Mouse (Mus musculus) ES-Bruce4 (cell line): ENCODE results near the gene Plxnd1. TPM values are rescaled to one million over a fixed set of nuclear protein-coding genes. Genes with fewer than 3 reads are reported as not detected.

Experiments used
- H3K27ac ChIP-seq: 2 replicates; pipeline ENCODE4 v1.5.1; 2012; ENCODE audit warnings: low read length, inconsistent platforms; ENCODE audit not compliant: insufficient read depth
- H3K27me3 ChIP-seq: 2 replicates; pipeline ENCODE4 v1.6.1; 2012; ENCODE audit warnings: mild to moderate bottlenecking, low read length, inconsistent platforms; ENCODE audit not compliant: control insufficient read depth, poor library complexity, insufficient read depth, severe bottlenecking
- H3K36me3 ChIP-seq: 2 replicates; pipeline ENCODE4 v1.6.1; 2012; ENCODE audit warnings: inconsistent platforms, mild to moderate bottlenecking, low read length, moderate library complexity; ENCODE audit not compliant: control insufficient read depth, poor library complexity, insufficient read depth, severe bottlenecking
- H3K4me1 ChIP-seq: one replicate; pipeline ENCODE4 v1.8.1; 2011; ENCODE audit warnings: low read length; ENCODE audit not compliant: control insufficient read depth, insufficient read depth
- H3K4me3 ChIP-seq: 2 replicates; pipeline ENCODE4 v1.5.1; 2011; ENCODE audit warnings: low read depth, mild to moderate bottlenecking, low read length
- H3K9ac ChIP-seq: 2 replicates; pipeline ENCODE4 v1.6.1; 2012; ENCODE audit warnings: low read depth, mild to moderate bottlenecking, inconsistent platforms; ENCODE audit not compliant: poor library complexity, severe bottlenecking
- H3K9me3 ChIP-seq: replicated peaks from 2 replicates; pipeline ENCODE4 v1.6.1; 2012; ENCODE audit warnings: mild to moderate bottlenecking, low read length, inconsistent platforms; ENCODE audit not compliant: control insufficient read depth, poor library complexity, insufficient read depth, severe bottlenecking
- CTCF ChIP-seq: IDR thresholded peaks from one replicate; pipeline ENCODE4 v1.8.1; 2011; ENCODE audit warnings: low read depth, low read length
- EP300 ChIP-seq: IDR thresholded peaks from 2 replicates; pipeline ENCODE4 v1.6.1; 2011; ENCODE audit warnings: low read depth, low read length; ENCODE audit not compliant: insufficient read depth
- POLR2A ChIP-seq: IDR thresholded peaks from one replicate; pipeline ENCODE4 v1.8.1; 2011; ENCODE audit warnings: low read length; ENCODE audit not compliant: insufficient read depth
- polyA plus RNA-seq: library from polyadenylated mRNA; stranded (reverse); fragments of >200 nt; gene quantifications from 2 replicates; pipeline ENCODE4 v1.2.4, GENCODE M21; 2011; ENCODE audit warnings: low read depth; ENCODE audit not compliant: missing spikeins, insufficient read depth, insufficient read length

Plxnd1 gene
- polyA plus RNA-seq, 1 experiment, result 7.6 TPM

GRCm38 (mm10) chr6:115959151-115959691 is 35.6 kb downstream of the Plxnd1 start:
- Histone ChIP-seq H3K36me3 (no peaks in the 10 kb centered on the region), H3K27ac (no peak overlapping the region), H3K4me1 (no peaks in the 10 kb centered on the region), H3K4me3 (no peak overlapping the region), H3K9me3 (no peaks in the 10 kb centered on the region), H3K27me3 (no peaks in the 10 kb centered on the region), H3K9ac (no peak overlapping the region)
- TF ChIP-seq CTCF (no peak), EP300 (no peak), POLR2A (no peak)

DNA sequence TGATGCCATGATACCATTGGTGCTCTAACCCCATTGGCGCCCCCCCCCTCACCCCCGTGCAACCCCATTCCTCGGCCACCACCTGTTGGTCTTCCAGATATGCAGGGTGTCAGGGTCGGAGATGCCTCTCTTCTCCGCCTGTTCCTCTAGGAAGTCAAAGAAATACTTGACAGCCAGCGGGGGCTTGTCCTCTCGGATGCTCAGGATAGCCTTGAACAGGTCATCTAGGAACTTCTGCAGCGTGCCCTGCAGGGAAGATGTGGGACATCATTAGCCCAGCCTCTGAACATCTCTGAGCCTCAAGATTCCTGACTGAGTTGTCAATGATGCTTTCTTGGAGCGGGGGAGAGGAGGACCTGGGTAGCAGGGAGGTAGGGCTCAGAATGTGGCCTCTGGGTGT is 36.4 kb downstream of the Plxnd1 start:
- no peak overlapping the region for H3K4me3 ChIP-seq
- no peak overlapping the region for H3K9ac ChIP-seq
- no peak overlapping the region for H3K27ac ChIP-seq
- no peaks in the 10 kb centered on the region for H3K9me3 ChIP-seq
- H3K36me3 ChIP-seq, result no peaks in the 10 kb centered on the region
- no peaks in the 10 kb centered on the region for H3K4me1 ChIP-seq
- TF ChIP-seq CTCF (no peak), POLR2A (no peak), EP300 (no peak)
- no peaks in the 10 kb centered on the region for H3K27me3 ChIP-seq

- H3K36me3 ChIP-seq, result no peaks in the 10 kb centered on the region
- no peaks in the 10 kb centered on the region for H3K9me3 ChIP-seq
- no peak overlapping the region for H3K9ac ChIP-seq
- H3K4me1 ChIP-seq, result no peaks in the 10 kb centered on the region
- TF ChIP-seq POLR2A (no peak), EP300 (no peak), CTCF (no peak)
- H3K27ac ChIP-seq, result no peak overlapping the region
- no peak overlapping the region for H3K4me3 ChIP-seq
- no peaks in the 10 kb centered on the region for H3K27me3 ChIP-seq
Measured at GRCm38 (mm10) chr6:115957681-115958080, 37.1 kb downstream of the Plxnd1 start.

DNA sequence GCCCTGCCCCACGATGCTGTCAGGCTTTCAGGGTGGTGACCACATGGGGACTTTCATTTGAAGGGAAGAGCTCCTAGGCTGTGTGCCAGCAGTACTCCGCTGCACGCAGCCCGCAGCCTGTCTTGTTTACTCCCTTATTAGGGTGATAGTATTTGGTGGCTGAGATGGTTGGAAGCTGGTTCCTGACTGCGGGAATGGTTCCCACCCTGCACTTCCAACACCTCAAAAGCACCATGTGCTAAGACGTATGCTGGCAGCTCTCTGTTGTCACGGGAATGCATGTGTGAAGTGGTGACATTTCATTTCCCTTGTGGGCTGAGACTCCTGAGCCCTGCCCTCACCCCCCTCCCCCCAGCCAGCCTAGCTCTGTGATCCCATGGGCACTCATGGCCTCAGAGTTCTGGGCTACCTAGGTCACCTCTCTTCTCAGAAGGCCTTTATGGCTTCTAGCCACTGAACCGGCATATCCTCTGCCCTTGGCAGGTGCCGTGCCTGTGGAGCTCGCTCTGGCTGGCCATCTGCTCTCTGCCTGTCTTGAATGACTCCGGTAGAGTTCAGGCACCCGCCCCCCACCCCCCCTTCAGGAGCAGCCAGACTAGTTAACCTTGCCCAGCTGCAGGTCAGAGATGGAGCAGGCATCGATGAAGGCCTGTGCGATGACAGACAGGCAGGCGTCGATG is 37.7 kb downstream of the Plxnd1 start:
- no peaks in the 10 kb centered on the region for H3K4me1 ChIP-seq
- no peaks in the 10 kb centered on the region for H3K9me3 ChIP-seq
- no peak overlapping the region for H3K9ac ChIP-seq
- H3K27ac ChIP-seq, result no peak overlapping the region
- no peak for TF ChIP-seq POLR2A
- TF ChIP-seq EP300, result no peak
- no peak for TF ChIP-seq CTCF
- H3K27me3 ChIP-seq, result no peaks in the 10 kb centered on the region
- no peak overlapping the region for H3K4me3 ChIP-seq
- no peaks in the 10 kb centered on the region for H3K36me3 ChIP-seq

DNA sequence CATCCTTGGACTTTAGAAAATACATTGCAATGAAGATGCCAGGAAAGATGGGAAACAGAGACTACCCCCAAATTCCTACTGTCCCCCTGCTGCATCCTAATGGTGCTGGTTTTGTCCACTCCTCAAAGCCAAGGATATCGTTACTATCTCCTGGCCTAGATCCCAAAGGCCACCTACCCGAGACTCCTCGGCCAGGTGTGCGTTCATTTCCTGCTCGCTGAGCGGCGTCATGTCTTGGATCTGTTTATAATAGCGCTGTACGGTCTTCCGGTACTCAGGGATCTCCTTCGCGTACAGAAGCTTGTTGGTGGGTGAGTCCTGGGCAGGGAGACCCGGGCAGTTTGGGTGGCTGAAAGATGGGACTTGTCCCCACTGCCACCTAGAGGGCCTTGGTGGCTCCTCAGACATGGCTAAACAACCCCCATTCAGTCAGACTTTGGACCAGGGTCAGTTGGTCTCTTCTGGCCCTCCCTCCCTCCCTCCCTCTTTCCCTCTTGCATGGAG is 38.3 kb downstream of the Plxnd1 start:
- no peak overlapping the region for H3K9ac ChIP-seq
- no peaks in the 10 kb centered on the region for H3K9me3 ChIP-seq
- no peaks in the 10 kb centered on the region for H3K27me3 ChIP-seq
- no peaks in the 10 kb centered on the region for H3K4me1 ChIP-seq
- no peaks in the 10 kb centered on the region for H3K36me3 ChIP-seq
- no peak overlapping the region for H3K27ac ChIP-seq
- H3K4me3 ChIP-seq, result no peak overlapping the region
- TF ChIP-seq EP300, result no peak
- no peak for TF ChIP-seq POLR2A
- no peak for TF ChIP-seq CTCF

GRCm38 (mm10) chr6:115955664-115956063 is 39.1 kb downstream of the Plxnd1 start:
- no peak overlapping the region for H3K4me3 ChIP-seq
- H3K9ac ChIP-seq, result no peak overlapping the region
- H3K27ac ChIP-seq, result no peak overlapping the region
- no peaks in the 10 kb centered on the region for H3K4me1 ChIP-seq
- H3K27me3 ChIP-seq, result no peaks in the 10 kb centered on the region
- H3K36me3 ChIP-seq, result no peaks in the 10 kb centered on the region
- no peaks in the 10 kb centered on the region for H3K9me3 ChIP-seq
- no peak for TF ChIP-seq CTCF
- TF ChIP-seq POLR2A, result no peak
- TF ChIP-seq EP300, result no peak
